Mouse (Mus musculus): Measurements from ENCODE around the gene Olfr323. TPM values are rescaled to one million over a fixed set of nuclear protein-coding genes. Genes with fewer than 3 reads are reported as not detected.

Olfr323 gene
- not detected in 2 replicates for polyA plus RNA-seq (2015; fragmentation: Nextera tagmentation; extraction: Ambion mirVana)

DNA sequence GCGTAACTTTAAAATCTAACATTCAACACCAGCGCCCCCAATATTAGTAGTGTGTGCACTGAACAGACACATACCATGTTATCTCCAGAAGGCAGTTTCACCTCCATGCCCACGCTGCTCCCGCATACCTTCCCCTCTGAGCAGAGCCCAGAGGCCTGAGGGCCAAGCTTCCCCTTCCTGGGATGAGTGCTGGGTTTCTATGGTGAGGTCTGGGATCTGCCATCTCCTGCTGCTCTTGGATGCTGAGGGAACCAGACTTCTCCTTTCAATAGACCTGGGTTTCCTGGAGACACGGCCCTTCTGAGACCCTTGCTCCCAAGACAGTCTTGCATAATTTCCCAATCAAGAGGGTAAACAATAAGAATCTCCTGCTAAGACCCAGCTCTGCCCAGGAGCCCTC lies at the start of gene Olfr323:
Gene Olfr323, minus strand, starts transcription at position 101 of the 400 bp plus-strand sequence.
- ATAC-seq, result no peak
- no peak within 1 kb of the TSS for H3K4me2 ChIP-seq (replicated peaks)
- H3K27ac ChIP-seq, result no peak within 1 kb of the TSS
- no peaks in the 10 kb centered on the region for H3K9me3 ChIP-seq
- no peak within 1 kb of the TSS for H3K9ac ChIP-seq (replicated peaks)
- no peak within 1 kb of the TSS for H3K4me3 ChIP-seq (replicated peaks)
- no peaks in the 10 kb centered on the region for H3K27me3 ChIP-seq
- WGBS, result 83% methylated on average over 5 of the region's 5 CpGs
- H3K36me3 ChIP-seq, result no peaks in the 10 kb centered on the region
- H3K4me1 ChIP-seq (replicated peaks), result 0 out of 2 replicates have a peak, but pooled peaks cover 3% of the 10 kb centered on the region

DNA sequence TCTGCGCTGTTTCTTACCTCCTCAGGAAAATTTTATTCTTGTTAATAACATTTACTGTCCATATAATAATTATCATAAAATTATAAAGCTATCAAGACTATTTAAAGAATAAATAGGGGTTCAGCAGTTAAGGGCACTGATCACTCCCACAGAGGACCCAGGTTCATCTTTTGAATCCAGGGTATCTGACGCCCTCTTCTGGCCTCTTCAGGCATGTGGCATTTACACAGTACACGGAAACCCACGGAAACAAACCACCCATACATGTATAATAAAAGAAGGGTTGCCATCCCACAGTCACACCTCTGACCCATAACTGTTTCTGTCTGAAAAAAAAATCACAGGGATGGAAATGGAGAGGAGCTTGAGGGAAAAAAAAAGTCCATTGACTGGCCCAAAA lies 41.5 kb upstream of the Olfr323 start:
- Histone ChIP-seq H3K36me3 (no peaks in the 10 kb centered on the region), H3K4me3 (replicated peaks) (no peak overlapping the region), H3K27me3 (no peaks in the 10 kb centered on the region), H3K4me2 (replicated peaks) (no peak overlapping the region), H3K4me1 (replicated peaks) (no peaks in the 10 kb centered on the region), H3K9ac (replicated peaks) (no peak overlapping the region), H3K9me3 (no peaks in the 10 kb centered on the region; the same call in 1 of the 2 replicates), H3K27ac (no peak overlapping the region)
- 57% methylated on average over 4 of the region's 4 CpGs for WGBS
- ATAC-seq, result no peak

DNA sequence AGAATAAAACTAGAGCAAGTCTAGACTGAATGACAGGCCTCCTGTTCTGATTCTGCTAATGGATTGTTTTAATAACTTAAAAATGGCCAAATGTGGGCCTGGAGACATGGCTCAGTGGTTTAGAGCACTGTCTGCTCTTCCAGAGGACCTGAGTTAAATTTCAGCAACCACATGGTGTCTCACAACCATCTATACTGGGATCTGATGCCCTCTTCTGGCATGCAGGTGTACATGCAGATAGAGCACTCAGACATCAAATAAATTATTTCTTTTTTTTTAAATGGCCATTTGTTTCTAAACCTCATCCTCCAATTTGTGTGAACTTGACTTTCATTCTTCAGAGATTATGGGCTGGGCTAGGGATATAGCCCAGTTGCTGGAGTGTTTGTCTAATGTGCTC lies 39.0 kb upstream of the Olfr323 start:
- no peak for ATAC-seq
- Histone ChIP-seq H3K27me3 (no peaks in the 10 kb centered on the region), H3K36me3 (no peaks in the 10 kb centered on the region), H3K4me3 (replicated peaks) (no peak overlapping the region), H3K9me3 (no peaks in the 10 kb centered on the region; the same call in 1 of the 2 replicates), H3K9ac (replicated peaks) (no peak overlapping the region), H3K4me1 (replicated peaks) (no peaks in the 10 kb centered on the region), H3K27ac (no peak overlapping the region), H3K4me2 (replicated peaks) (no peak overlapping the region)

GRCm38 (mm10) chr11:58658596-58658995 lies 28.3 kb upstream of the Olfr323 start, which contains the start of gene Olfr322:
Olfr322 (plus strand) TSS chr11:58658782.
- Histone ChIP-seq H3K9me3 (no peaks in the 10 kb centered on the region), H3K9ac (replicated peaks) (no peak within 1 kb of the TSS), H3K36me3 (no peaks in the 10 kb centered on the region), H3K4me1 (replicated peaks) (no peaks in the 10 kb centered on the region), H3K27me3 (no peaks in the 10 kb centered on the region), H3K4me2 (replicated peaks) (no peak within 1 kb of the TSS), H3K4me3 (replicated peaks) (no peak within 1 kb of the TSS), H3K27ac (no peak within 1 kb of the TSS)
- ATAC-seq, result no peak
- WGBS, result 90% methylated on average over 4 of the region's 4 CpGs

GRCm38 (mm10) chr11:58655151-58655550 lies 24.9 kb upstream of the Olfr323 start:
- H3K9me3 ChIP-seq, result no peaks in the 10 kb centered on the region
- no peaks in the 10 kb centered on the region for H3K27me3 ChIP-seq
- no peak overlapping the region for H3K4me3 ChIP-seq (replicated peaks)
- no peak for ATAC-seq
- H3K27ac ChIP-seq, result no peak overlapping the region
- H3K4me1 ChIP-seq (replicated peaks), result no peaks in the 10 kb centered on the region
- no peaks in the 10 kb centered on the region for H3K36me3 ChIP-seq
- no peak overlapping the region for H3K9ac ChIP-seq (replicated peaks)
- 94% methylated on average over 3 of the region's 3 CpGs for WGBS
- no peak overlapping the region for H3K4me2 ChIP-seq (replicated peaks)

DNA sequence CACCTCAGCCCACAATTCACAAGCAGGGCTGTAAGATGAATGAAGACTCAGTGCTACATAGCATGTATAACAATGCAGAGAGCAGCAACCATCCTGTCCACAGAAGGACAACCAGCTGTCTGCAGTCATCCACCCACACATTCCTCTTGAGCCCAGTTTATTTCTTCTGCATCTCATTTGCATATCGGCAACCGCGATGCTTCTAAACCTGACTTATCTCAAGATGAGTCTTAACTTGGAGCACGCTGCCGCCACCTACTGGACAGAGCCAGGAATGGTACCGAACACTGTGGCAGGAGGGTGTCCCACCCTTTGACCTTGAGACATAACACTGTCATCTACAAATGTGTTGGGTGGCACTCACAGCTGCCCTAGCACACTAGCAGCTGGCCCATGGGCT lies 13.0 kb upstream of the Olfr323 start:
- no peak overlapping the region for H3K27ac ChIP-seq
- 39% methylated on average over 6 of the region's 6 CpGs for WGBS
- no peaks in the 10 kb centered on the region for H3K9me3 ChIP-seq
- peaks cover 9% of the 10 kb centered on the region for H3K4me1 ChIP-seq (replicated peaks)
- H3K4me3 ChIP-seq (replicated peaks), result no peak overlapping the region
- H3K4me2 ChIP-seq (replicated peaks), result no peak overlapping the region
- H3K36me3 ChIP-seq, result no peaks in the 10 kb centered on the region
- no peak for ATAC-seq
- peaks cover 26% of the 10 kb centered on the region for H3K27me3 ChIP-seq
- H3K9ac ChIP-seq (replicated peaks), result no peak overlapping the region

- Histone ChIP-seq H3K27ac (no peak overlapping the region), H3K9me3 (no peaks in the 10 kb centered on the region), H3K9ac (replicated peaks) (no peak overlapping the region), H3K4me2 (replicated peaks) (no peak overlapping the region), H3K4me3 (replicated peaks) (no peak overlapping the region), H3K27me3 (peaks cover 31% of the 10 kb centered on the region), H3K4me1 (replicated peaks) (peaks cover 9% of the 10 kb centered on the region), H3K36me3 (no peaks in the 10 kb centered on the region)
- WGBS, result 86% methylated on average over 13 of the region's 13 CpGs
- no peak for ATAC-seq
Observed at GRCm38 (mm10) chr11:58641638-58642358, 11.5 kb upstream of the Olfr323 start.

DNA sequence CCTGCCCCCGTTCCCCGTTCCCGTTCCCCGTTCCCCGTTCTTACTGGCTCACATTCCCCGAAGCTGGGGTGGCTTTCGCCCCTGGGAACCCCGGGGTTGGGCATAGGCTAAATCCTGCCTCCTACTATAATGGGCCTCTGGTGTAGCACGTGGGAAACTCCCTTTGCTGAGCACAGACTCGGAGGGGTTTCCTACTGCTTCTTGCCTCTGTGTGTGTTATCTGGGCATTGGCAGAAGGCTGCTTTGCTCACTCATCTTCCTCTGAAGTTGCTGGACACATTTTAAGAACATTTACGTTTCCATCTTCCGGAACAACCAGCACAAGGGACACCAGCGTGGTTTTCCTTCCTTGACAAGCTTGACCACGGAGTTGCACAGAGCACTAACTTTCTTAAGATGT lies 10.8 kb upstream of the Olfr323 start:
- Histone ChIP-seq H3K4me1 (replicated peaks) (peaks cover 9% of the 10 kb centered on the region), H3K36me3 (no peaks in the 10 kb centered on the region), H3K27ac (no peak overlapping the region), H3K4me3 (replicated peaks) (peak overlapping the region; percentile 44), H3K27me3 (peaks cover 31% of the 10 kb centered on the region), H3K9me3 (no peaks in the 10 kb centered on the region), H3K9ac (replicated peaks) (no peak overlapping the region), H3K4me2 (replicated peaks) (peak overlapping the region; percentile 92)
- ATAC-seq, result no peak
- WGBS, result 30% methylated on average over 14 of the region's 14 CpGs

- 3% methylated on average over 34 of the region's 34 CpGs for WGBS
- peak; percentile 69; the same call in 1 of the 2 replicates for ATAC-seq
- Histone ChIP-seq H3K9me3 (no peaks in the 10 kb centered on the region), H3K27ac (no peak within 1 kb of the TSS), H3K27me3 (peaks cover 31% of the 10 kb centered on the region), H3K4me2 (replicated peaks) (peak within 1 kb of the TSS; percentile 92), H3K36me3 (no peaks in the 10 kb centered on the region), H3K4me1 (replicated peaks) (peaks cover 9% of the 10 kb centered on the region), H3K9ac (replicated peaks) (peak within 1 kb of the TSS; percentile 67), H3K4me3 (replicated peaks) (peak within 1 kb of the TSS; percentile 44)
Observed at GRCm38 (mm10) chr11:58640272-58640867, 10.1 kb upstream of the Olfr323 start, which contains the start of gene Trim58. Trim58 (plus strand) TSS chr11:58640465.

- no peak overlapping the region for H3K27ac ChIP-seq
- H3K9ac ChIP-seq (replicated peaks), result no peak overlapping the region
- H3K36me3 ChIP-seq, result no peaks in the 10 kb centered on the region
- no peak overlapping the region for H3K4me3 ChIP-seq (replicated peaks)
- peaks cover 9% of the 10 kb centered on the region for H3K4me1 ChIP-seq (replicated peaks)
- no peaks in the 10 kb centered on the region for H3K9me3 ChIP-seq
- WGBS, result 74% methylated on average over 7 of the region's 7 CpGs
- ATAC-seq, result no peak
- H3K4me2 ChIP-seq (replicated peaks), result no peak overlapping the region
- H3K27me3 ChIP-seq, result peaks cover 31% of the 10 kb centered on the region
Observed at GRCm38 (mm10) chr11:58638176-58638701, 7.9 kb upstream of the Olfr323 start.

GRCm38 (mm10) chr11:58636376-58636977 lies 6.2 kb upstream of the Olfr323 start:
- WGBS, result 17% methylated on average over 3 of the region's 4 CpGs
- peaks cover 9% of the 10 kb centered on the region for H3K4me1 ChIP-seq (replicated peaks)
- H3K36me3 ChIP-seq, result no peaks in the 10 kb centered on the region
- H3K27ac ChIP-seq, result no peak overlapping the region
- no peak overlapping the region for H3K9ac ChIP-seq (replicated peaks)
- H3K27me3 ChIP-seq, result peaks cover 24% of the 10 kb centered on the region
- H3K9me3 ChIP-seq, result no peaks in the 10 kb centered on the region
- 0 out of 2 replicates have a peak, but pooled peaks have one; percentile 20 for ATAC-seq
- no peak overlapping the region for H3K4me3 ChIP-seq (replicated peaks)
- no peak overlapping the region for H3K4me2 ChIP-seq (replicated peaks)

DNA sequence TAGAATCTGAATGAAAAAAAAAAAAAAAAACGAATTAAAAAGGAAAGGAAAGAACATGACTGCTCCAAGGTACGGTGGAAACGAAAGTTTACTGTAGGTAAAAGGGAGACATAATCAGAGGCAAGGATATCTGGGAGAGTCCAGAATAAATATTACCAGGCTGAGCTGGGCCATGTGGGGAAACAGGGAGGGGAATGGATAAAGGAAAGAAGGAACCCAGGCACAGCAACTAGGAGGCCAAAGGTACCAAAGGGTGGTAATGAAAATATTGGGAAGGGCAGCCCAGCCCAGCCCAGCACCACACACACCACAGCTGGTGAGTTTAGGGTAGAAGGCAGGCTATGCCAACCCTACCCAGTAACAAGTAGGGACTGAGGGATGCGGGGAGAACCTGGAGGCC lies 4.6 kb upstream of the Olfr323 start:
- H3K9ac ChIP-seq (replicated peaks), result no peak overlapping the region
- no peaks in the 10 kb centered on the region for H3K9me3 ChIP-seq
- peaks cover 11% of the 10 kb centered on the region; the same call in 1 of the 2 replicates for H3K27me3 ChIP-seq
- no peak overlapping the region for H3K4me2 ChIP-seq (replicated peaks)
- H3K4me1 ChIP-seq (replicated peaks), result no peaks in the 10 kb centered on the region
- H3K36me3 ChIP-seq, result no peaks in the 10 kb centered on the region
- WGBS, result 69% methylated on average over 4 of the region's 4 CpGs
- ATAC-seq, result no peak
- no peak overlapping the region for H3K27ac ChIP-seq
- no peak overlapping the region for H3K4me3 ChIP-seq (replicated peaks)
